Mouse (Mus musculus): ENCODE data around the gene Snrpd2.

- no peak for TF ChIP-seq POLR2A (IDR thresholded peaks at IDR 0.05; ENCODE audit: low read depth, low read length)
- TF ChIP-seq CTCF (IDR thresholded peaks at IDR 0.05; ENCODE audit: extremely low read depth, insufficient read depth, insufficient read length, insufficient replicate concordance): peak; percentile 34; the same call in 1 of the 2 replicates
Measured at GRCm38 (mm10) chr7:19196676-19197075, 47.2 kb downstream of the Snrpd2 start.

Measured in spleen, adult 2 months (tissue).